In genomic region chr10:111297631-111298030, GRCm38 (mm10) we compare ENCODE assay signal across 8 mouse cellular contexts. TPM values are rescaled to one million over a fixed set of nuclear protein-coding genes. Genes with fewer than 3 reads are reported as not detected.
DNase-seq lines count a peak whose midpoint lies in the region; ATAC-seq and TF ChIP-seq lines count a peak whose summit lies in the region.

No protein-coding gene starts in this region.

- ATAC-seq in heart, embryonic 16.5 days (replicated peaks; ENCODE audit: extremely low read depth, insufficient read depth, low FRiP score), result no peak
- ATAC-seq in hindbrain, embryonic 14.5 days (ENCODE audit: low FRiP score), result no peak
- ATAC-seq in midbrain, embryonic 13.5 days, result no peak

- intact Hi-C loops in heart, postnatal 25 days (cut with DNase I), result loop anchor here (2.0 to 10.0 kb wide), 4 partner anchors 70 to 675 kb away; partner anchors contain the start of genes Krr1 and Nap1l1

- peaks cover 7% of the 10 kb centered on the region for H3K36me3 ChIP-seq in heart, embryonic 16.5 days (ENCODE audit: control insufficient read depth, insufficient read depth)
- 0 out of 2 replicates have a peak, but pooled peaks cover 4% of the 10 kb centered on the region for H3K36me3 ChIP-seq in hindbrain, embryonic 14.5 days (replicated peaks; ENCODE audit: control insufficient read depth, insufficient read depth)
- peaks cover 3% of the 10 kb centered on the region for H3K36me3 ChIP-seq in midbrain, embryonic 13.5 days

- H3K4me1 ChIP-seq in heart, embryonic 16.5 days (ENCODE audit: control insufficient read depth, insufficient read depth, low read length), result no peaks in the 10 kb centered on the region
- peaks cover 4% of the 10 kb centered on the region for H3K4me1 ChIP-seq in hindbrain, embryonic 14.5 days (replicated peaks; ENCODE audit: control insufficient read depth, insufficient read depth, low read length)
- peaks cover 9% of the 10 kb centered on the region for H3K4me1 ChIP-seq in midbrain, embryonic 13.5 days (replicated peaks)

- peak overlapping the region; percentile 90 for H3K4me3 ChIP-seq in heart, embryonic 16.5 days (ENCODE audit: low read length)
- peak overlapping the region; percentile 49 for H3K4me3 ChIP-seq in hindbrain, embryonic 14.5 days (replicated peaks; ENCODE audit: low read length)
- H3K4me3 ChIP-seq in midbrain, embryonic 13.5 days (replicated peaks), result peak overlapping the region; percentile 74

- WGBS in heart, embryonic 16.5 days, result 33% methylated on average over 6 of the region's 6 CpGs
- 57% methylated on average over 6 of the region's 6 CpGs for WGBS in hindbrain, embryonic 14.5 days
- 55% methylated on average over 6 of the region's 6 CpGs for WGBS in midbrain, embryonic 13.5 days

- DNase-seq in heart, postnatal 25 days (ENCODE audit: low spot score), result no peak
- DNase-seq in brain, embryonic 14.5 days (ENCODE audit: low read depth), result peak; percentile 3
- no peak for DNase-seq in hindbrain, embryonic 14.5 days (ENCODE audit: low spot score)
- DNase-seq in urinary bladder, postnatal 14 days (ENCODE audit: low spot score), result no peak
- DNase-seq in layer of hippocampus, adult 9-10 months (ENCODE audit: low spot score), result no peak
- DNase-seq in ovary, adult 18-20 months (ENCODE audit: low spot score), result no peak

- no peak for TF ChIP-seq POLR2A in brain, embryonic 14.5 days (IDR thresholded peaks at IDR 0.05; ENCODE audit: borderline replicate concordance, extremely low read depth, insufficient read depth, insufficient read length, poor library complexity, severe bottlenecking)

- peak overlapping the region; percentile 74 for H3K4me2 ChIP-seq in heart, embryonic 16.5 days (ENCODE audit: low read depth, low read length)
- H3K4me2 ChIP-seq in hindbrain, embryonic 14.5 days (replicated peaks), result peak overlapping the region; percentile 53
- peak overlapping the region; percentile 61 for H3K4me2 ChIP-seq in midbrain, embryonic 13.5 days (replicated peaks)

- TF ChIP-seq CTCF in brain, embryonic 14.5 days (IDR thresholded peaks at IDR 0.05; ENCODE audit: borderline replicate concordance, extremely low read depth, insufficient read depth, insufficient read length), result no peak

- H3K9ac ChIP-seq in heart, embryonic 16.5 days (ENCODE audit: low read length), result no peak overlapping the region; the same call in 1 of the 2 replicates
- peak overlapping the region; percentile 62; the same call in 1 of the 2 replicates for H3K9ac ChIP-seq in hindbrain, embryonic 14.5 days
- H3K9ac ChIP-seq in midbrain, embryonic 13.5 days (replicated peaks), result peak overlapping the region; percentile 77; the same call in 1 of the 2 replicates

- H3K27ac ChIP-seq in heart, embryonic 16.5 days (ENCODE audit: low read length), result no peak overlapping the region
- 0 out of 2 replicates have a peak overlapping the region, but pooled peaks have one; percentile 90 for H3K27ac ChIP-seq in hindbrain, embryonic 14.5 days
- no peak overlapping the region for H3K27ac ChIP-seq in midbrain, embryonic 13.5 days

- H3K27me3 ChIP-seq in heart, embryonic 16.5 days (ENCODE audit: control insufficient read depth, insufficient read depth, low read length), result no peaks in the 10 kb centered on the region
- no peaks in the 10 kb centered on the region for H3K27me3 ChIP-seq in hindbrain, embryonic 14.5 days (ENCODE audit: control insufficient read depth, insufficient read depth, low read length)
- no peaks in the 10 kb centered on the region for H3K27me3 ChIP-seq in midbrain, embryonic 13.5 days

- no peaks in the 10 kb centered on the region for H3K9me3 ChIP-seq in heart, embryonic 16.5 days (replicated peaks; ENCODE audit: control insufficient read depth, low read length)
- no peaks in the 10 kb centered on the region for H3K9me3 ChIP-seq in hindbrain, embryonic 14.5 days (ENCODE audit: control insufficient read depth, low read length)
- H3K9me3 ChIP-seq in midbrain, embryonic 13.5 days, result no peaks in the 10 kb centered on the region

RNA-seq across cellular contexts. Expression of gene Bbs10, which starts 0.8 kb away (rescaled TPM):
- 3.8 and 3.9 TPM in 2 replicates for polyA plus RNA-seq in heart, embryonic 16.5 days (2015; fragmentation: Nextera tagmentation; extraction: Ambion mirVana)
- 1 to 10 TPM; 2.5 to 2.8 TPM for total RNA-seq in heart, postnatal 25 days (2021)
- polyA plus RNA-seq in brain, embryonic 14.5 days (2012; rRNA removed), result 4.3 and 5.4 TPM in 2 replicates
- 5.7 and 6.1 TPM in 2 replicates for polyA plus RNA-seq in hindbrain, embryonic 14.5 days (2014; fragmentation: Nextera tagmentation; extraction: Ambion mirVana)
- 7.2 and 7.5 TPM in 2 replicates for polyA plus RNA-seq in midbrain, embryonic 13.5 days (2015; fragmentation: Nextera tagmentation; extraction: Ambion mirVana)
